Mouse (Mus musculus): Measurements from ENCODE around the gene Sds. TPM values are rescaled to one million over a fixed set of nuclear protein-coding genes. Genes with fewer than 3 reads are reported as not detected.
"Not testable (repeated sequence)": the region's sequence is repeated elsewhere in the genome, so short reads cannot be mapped to it uniquely, and the experiment has no call there.

Gene Sds
- total RNA-seq, 2 experiments from 2014 or later = not detected

DNA sequence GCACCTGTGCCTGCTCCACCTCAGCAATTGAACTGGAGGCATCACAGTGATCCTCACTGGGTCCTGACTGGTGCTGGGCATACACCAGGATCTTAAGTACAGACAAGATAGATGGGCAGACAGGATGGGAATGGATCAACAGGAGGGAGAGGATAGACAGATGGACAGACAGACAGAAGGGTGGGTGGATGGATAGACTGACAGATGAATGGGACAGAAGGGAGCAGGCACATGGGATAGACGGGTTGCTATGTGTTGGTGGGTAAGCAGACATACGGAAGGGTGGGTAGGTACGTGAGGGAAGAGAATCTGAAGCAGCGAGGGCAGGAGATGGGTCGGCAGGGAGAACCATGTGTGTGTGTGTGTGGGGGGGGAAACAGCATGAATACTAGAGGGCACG is 17.1 kb downstream of the Sds start:
- DNase-seq = peak; percentile 26 to 29

- no peak for DNase-seq
Observed at GRCm38 (mm10) chr5:120493873-120494395, 17.6 kb downstream of the Sds start.

DNA sequence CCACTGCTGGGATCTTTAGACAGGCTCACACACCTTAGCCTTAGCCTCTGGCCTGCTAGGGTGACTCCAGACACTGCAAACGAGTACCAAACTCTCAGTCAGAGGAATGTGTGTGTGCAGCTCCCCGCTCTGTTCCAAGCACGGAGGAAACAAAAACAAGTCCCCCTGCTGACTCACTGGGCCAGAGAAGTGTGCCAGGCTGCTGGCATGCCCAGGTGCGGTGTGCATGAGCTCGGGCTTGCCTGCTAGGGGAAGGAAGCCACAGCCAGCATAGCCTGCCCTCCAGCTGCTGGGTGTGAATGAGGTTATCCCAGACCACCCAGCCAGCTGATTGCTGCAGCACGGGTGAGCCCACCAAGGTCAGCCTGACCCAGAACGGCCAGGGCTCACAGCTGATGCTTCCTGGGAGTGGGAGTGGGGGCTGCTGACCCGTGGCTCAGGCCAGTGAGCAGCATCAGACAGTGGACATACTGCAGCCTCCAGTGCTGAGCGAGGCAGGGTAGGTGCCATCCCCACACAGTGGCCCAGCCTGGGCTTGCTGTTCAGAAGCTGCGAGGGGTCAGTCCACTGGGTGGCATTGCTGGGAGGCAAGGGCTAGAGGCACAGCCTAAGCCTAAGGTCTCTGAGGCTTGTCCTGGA is 18.9 kb downstream of the Sds start:
- peak in 1 of 2 experiments; percentile 34 for DNase-seq

GRCm38 (mm10) chr5:120495703-120496226 is 19.4 kb downstream of the Sds start:
- no peak for DNase-seq

GRCm38 (mm10) chr5:120497071-120497470 is 20.7 kb downstream of the Sds start:
- no peak for DNase-seq

- no peak for DNase-seq
Observed at GRCm38 (mm10) chr5:120499202-120499601, 22.9 kb downstream of the Sds start.

DNA sequence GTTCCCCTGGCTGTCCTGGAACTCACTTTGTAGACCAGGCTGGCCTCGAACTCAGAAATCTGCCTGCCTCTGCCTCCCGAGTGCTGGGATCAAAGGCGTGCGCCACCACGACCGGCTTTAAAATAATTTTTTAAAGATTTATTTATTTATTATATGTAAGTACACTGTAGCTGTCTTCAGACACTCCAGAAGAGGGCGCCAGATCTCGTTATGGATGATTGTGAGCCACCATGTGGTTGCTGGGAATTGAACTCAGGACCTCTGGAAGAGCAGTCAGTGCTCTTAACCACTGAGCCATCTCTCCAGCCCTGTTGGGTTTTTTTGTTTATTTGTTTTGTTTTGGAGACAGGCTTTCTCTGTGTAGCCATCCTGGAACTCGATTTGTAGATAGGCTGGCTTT is 24.3 kb downstream of the Sds start:
- DNase-seq = not testable (repeated sequence)

GRCm38 (mm10) chr5:120502147-120502621 is 25.9 kb downstream of the Sds start:
- DNase-seq = peak; percentile 50 to 68

- no peak for DNase-seq
Observed at GRCm38 (mm10) chr5:120502675-120503143, 26.4 kb downstream of the Sds start.

DNA sequence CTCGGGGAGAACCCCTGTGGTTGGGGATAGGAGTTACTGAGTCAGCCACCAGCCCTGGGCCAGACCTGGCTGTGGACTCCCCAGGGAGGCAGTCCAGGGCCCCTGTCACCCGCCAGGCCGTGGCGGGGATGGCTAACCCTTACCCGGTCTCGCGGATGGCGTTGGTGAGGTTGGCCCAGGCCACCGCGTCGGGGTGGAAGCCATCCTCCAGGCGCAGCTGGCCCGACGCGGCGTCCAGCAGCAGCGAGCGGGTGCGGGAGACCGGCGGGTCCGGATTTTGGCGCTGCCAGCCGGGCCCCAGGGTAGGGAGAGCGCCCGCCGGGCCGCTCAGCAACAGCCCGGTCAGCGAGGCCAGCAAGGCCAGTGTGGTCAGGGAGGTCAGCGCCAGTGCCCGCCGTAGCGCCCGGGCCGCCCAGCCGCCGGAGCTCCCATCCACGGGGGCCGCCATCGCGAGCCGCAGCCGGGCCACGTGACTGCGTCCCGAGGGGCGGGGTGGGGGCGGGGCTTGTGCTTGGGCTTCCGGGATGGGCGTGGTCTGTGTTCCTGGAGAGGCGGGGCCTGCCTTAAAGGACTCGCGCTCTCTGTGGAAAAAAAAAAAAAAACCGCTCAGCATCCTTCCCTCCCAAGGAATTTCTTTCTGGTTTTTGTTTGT is 26.9 kb downstream of the Sds start, which contains the start of gene Plbd2:
Gene Plbd2, minus strand, starts transcription at position 482 of the 652 bp plus-strand sequence.
- peak; percentile 70 to 71 for DNase-seq

DNA sequence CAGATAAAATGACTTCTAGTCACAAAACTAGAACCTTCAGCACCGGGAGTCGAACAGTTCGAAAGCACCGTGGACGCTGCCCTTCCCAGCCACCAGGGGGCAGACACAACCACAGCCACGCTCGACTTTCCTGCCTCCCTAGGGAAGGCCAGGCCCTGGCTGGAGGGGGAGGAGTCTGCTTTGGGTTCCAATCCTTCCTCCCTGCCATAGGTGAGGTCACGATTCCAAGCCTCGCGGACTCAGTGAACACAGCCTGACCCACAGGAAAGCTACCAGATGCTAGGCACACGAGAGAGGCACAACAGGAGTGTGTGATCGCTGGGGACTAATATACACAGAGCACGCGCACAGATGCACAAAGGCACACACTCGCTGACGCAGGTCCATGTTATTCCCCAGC is 29.0 kb downstream of the Sds start:
- DNase-seq = peak; percentile 64 to 68

DNA sequence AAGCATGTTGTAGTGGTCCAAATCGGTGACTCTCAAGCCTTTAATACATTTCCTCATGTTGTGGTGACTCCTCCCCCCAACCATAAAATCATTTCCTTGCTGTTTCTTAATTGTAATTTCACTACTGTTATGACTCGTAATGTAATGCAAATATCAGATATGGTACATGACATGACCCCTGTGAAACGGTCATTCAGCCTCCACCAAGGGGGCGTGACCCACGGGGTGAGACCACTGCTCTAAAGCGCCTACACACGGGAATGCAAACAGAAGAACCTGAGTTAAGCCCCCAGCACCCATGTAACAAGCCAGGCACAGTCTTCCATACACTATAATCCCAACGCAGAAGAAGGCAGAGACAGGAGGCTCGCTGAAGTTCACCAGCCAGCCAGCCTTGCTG is 29.5 kb downstream of the Sds start:
- no peak for DNase-seq

DNA sequence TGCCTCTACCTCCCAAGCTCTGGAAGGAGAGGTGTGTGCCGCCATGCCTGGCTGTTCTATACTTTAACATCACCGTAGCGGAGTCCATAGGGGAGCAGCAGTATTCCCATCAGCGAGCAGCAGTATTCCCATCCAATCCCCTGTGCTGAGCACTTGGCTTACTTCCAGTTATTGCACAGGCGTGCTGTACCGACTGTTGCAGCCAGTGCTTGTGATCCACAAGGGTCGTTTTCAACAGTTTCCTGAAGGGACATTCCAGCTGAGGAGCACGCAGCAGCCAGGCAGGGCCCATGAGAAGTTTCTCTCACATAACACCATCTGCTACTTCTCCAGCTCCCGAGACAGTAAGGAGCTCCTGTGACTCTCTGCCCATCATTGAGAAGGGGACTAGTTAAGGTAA is 30.2 kb downstream of the Sds start:
- DNase-seq = no peak

DNA sequence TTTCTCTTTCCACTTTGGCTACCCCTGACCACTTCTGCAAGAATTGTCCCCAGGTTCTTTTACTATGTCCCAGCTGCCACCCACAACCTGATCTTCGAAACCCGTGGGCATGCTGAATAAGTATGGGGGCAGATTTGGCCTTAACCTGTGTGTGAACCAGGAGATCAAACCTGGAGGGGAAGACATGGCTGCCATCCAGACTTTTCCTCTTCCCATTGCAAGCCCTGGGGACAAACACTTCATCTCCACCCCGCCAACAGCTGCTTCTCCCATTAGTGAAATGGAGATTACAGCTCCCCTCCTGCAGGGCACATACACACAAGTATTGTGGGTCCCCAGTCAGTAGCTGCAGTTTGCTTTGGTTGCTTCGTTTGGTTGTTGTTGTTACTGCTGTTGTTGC is 31.0 kb downstream of the Sds start:
- DNase-seq = no peak

DNA sequence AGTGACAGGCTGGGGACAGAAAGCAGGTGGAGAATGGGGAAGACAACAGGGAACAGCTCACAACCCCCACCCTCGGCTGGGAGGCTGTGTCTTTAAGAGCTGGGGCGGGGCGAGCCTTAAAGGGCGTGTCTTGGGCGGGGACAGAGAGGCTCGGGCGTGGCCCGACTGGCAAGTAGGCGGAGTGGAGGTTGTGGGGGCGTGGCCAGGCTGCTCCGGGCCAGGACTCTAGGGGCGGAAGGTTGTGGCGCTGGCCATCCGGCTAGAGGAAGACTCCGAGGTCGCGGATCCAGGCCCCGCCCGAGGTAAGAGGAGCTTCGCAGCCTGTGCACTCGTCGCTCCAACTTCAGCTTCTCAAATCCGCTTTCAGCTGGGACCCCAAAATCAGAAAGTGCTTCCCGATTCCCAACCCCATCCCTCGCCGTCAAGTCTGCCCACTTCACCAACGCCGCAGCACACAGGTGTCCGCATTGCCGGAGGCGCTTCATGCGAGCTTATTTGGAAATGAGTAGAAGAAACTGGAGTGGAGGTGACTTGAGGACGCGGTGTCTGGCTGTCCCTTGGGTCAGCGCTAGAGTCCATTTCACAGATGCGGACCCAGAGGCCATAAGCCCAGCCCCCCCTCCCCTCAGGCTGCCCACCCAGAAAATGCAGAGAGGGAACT is 34.8 kb downstream of the Sds start, which contains the start of gene Slc8b1:
Gene Slc8b1, plus strand, starts transcription at position 187 of the 661 bp plus-strand sequence.
- peak; percentile 85 to 89 for DNase-seq

DNA sequence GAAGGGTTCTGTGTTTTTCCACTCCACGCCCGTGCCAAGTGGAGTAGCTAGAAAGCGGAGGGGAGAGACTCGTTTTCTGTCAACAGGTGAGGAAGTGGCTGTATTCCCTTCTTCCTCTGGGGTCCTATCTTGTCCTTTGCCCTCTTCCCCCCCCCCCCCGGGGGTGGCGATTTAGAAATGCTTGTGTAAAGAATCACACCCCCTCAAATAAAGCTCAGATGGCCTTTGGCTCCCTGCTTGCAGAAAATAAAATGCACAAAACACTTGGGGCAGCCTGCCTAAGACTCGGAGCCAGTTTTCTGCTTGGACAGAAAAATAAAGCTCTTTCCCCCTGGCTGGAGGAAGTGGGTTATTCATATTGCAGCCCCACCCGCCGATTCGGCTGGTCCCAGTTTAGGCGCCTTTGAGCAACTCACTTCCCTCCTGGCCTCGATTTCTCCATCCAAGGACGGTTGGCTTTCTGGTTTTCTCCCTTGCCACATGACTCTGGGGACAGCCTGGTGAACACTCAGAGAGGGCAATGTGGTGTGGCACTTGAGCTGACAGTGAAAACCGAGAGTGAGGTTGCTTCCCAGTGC is 35.4 kb downstream of the Sds start:
- no peak for DNase-seq

- no peak for DNase-seq
Observed at GRCm38 (mm10) chr5:120512911-120513555, 36.7 kb downstream of the Sds start.

- no peak for DNase-seq
Observed at GRCm38 (mm10) chr5:120514031-120514677, 37.8 kb downstream of the Sds start.

GRCm38 (mm10) chr5:120514754-120515153 is 38.4 kb downstream of the Sds start:
- no peak for DNase-seq

- DNase-seq = no peak
Observed at GRCm38 (mm10) chr5:120515451-120515850, 39.1 kb downstream of the Sds start.

Data from layer of hippocampus, postnatal 36 days (tissue).